Mouse (Mus musculus) testis, adult 2 months (tissue): ENCODE data around the gene Tiam1.

Experiments
- CTCF ChIP-seq: fragments of 200-500 bp; IDR thresholded peaks from 2 replicates; pipeline ENCODE4 v1.5.1; 2012; ENCODE audit warnings: low read depth, mild to moderate bottlenecking, inconsistent platforms, low read length, moderate library complexity; ENCODE audit not compliant: control insufficient read depth, insufficient read depth, insufficient replicate concordance
- POLR2A ChIP-seq: fragments of 200-500 bp; IDR thresholded peaks from 2 replicates; pipeline ENCODE4 v1.6.1; 2012; ENCODE audit warnings: low read depth, mild to moderate bottlenecking, inconsistent platforms, low read length, moderate library complexity; ENCODE audit not compliant: control insufficient read depth

DNA sequence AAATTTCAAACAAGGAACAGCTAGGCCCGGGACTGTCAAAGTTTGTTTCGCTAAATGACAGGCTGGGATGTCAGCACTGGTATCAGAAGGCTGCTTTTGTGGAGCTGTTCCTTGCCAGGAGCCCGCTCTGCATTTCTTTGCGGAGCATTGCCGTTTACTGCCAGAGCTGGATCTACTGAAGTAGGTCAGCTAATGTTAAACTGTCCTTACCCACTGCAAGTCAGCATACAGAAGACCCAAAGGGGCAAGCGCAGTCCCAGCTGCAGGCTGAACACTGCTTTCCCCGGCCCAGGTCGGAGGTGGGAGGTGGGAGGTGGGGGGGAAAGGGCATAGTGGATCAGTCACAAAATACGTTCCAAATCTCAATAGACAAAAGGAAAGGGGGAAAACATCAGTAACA lies 326.3 kb downstream of the Tiam1 start:
- no peak for TF ChIP-seq CTCF
- no peak for TF ChIP-seq POLR2A
